Mouse (Mus musculus): ENCODE results near the gene Ank2.
"Not testable (repeated sequence)": the region's sequence is repeated elsewhere in the genome, so short reads cannot be mapped to it uniquely, and the experiment has no call there.

The Ank2 gene

GRCm38 (mm10) chr3:127416950-127417349 lies 82.2 kb downstream of the Ank2 start:
- no peak for DNase-seq (ENCODE audit: low read depth, low spot score)

- DNase-seq (ENCODE audit: low read depth, low spot score) = no peak
Observed at GRCm38 (mm10) chr3:127414438-127414837, 84.7 kb downstream of the Ank2 start.

DNA sequence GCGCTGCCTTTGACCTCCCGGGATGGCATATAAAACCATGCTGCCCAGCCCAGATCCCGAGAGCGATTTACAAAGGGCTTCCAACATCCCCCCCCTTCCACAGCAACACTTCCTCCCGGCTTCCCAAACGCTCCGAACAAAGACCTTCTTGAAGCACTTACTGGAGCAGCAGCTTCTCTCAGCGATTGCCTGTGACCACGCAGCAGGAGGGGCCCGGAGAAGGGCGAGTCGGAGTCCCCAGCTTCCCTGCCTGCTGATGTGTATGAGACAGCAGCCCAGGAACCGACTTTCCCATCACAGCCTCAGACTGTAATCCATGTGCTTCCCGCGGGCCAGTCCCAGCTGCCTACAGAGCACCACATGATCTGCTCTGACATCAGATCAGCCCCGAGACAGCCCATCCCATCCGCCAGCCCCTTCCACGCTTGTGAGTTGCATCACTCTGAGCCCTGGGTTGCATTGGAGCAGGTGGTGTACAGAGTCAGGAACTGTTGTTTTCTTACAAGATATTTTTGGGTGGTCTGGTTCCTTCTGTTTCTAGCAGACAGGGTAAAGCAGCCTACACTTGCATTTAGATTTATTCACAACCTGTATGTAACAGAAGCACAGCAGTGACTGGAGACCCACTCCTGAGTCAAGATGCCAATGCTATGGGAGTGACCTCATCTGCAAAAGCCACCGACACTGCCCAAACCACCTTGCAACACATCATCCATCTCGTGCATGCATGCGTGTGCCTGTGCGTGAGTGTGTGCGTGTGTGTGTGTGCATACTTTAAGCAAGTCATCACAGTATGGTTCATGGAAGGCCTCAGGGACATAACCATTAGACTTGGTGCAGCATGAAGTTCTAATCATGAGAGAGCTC lies 90.2 kb downstream of the Ank2 start:
- no peak for DNase-seq (ENCODE audit: low read depth, low spot score)

- DNase-seq (ENCODE audit: low read depth, low spot score) = no peak
Observed at GRCm38 (mm10) chr3:127407868-127408574, 91.1 kb downstream of the Ank2 start.

- DNase-seq (ENCODE audit: low read depth, low spot score) = no peak
Observed at GRCm38 (mm10) chr3:127406883-127407282, 92.3 kb downstream of the Ank2 start.

DNA sequence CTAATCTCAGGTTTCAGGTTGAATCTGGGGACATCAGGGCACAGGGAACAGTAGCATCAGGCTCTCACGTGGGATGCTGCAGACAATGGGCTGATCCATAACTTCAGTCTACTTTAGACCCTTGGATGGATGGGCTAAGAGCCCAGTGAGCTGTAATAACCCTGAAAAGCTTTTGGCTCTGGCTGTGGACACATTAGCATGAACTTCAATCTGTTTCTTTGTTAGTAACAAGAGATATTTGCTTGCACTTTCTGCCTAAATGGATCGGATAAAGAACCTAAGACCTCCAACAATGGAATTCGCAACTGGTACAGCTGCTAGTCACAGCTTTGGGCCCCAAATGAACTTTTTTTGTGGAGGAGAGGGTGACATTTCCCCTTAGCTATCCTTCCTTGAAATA lies 94.8 kb downstream of the Ank2 start:
- no peak for DNase-seq (ENCODE audit: low read depth, low spot score)

DNA sequence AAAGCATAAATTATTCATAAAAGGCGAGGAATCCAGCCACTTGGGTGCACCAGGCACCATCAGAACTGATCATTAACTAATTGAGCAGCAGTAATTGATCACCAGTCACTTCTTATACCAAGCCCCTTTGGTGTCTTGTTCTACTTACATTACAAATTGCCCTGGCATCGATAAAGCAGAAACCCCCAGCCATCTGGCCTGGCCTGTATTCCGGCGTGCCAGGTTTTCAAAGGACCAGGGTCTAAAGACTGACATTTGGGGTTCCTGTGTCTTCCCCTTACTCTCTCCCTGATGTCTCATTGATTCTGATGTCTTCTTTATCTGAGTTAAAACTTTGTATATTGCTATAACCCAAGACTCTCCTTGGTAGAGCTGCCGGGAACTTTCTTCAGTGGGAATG lies 98.2 kb downstream of the Ank2 start:
- no peak for DNase-seq (ENCODE audit: low read depth, low spot score)

- DNase-seq (ENCODE audit: low read depth, low spot score) = not testable (repeated sequence)
Observed at GRCm38 (mm10) chr3:127400468-127400867, 98.7 kb downstream of the Ank2 start.

DNA sequence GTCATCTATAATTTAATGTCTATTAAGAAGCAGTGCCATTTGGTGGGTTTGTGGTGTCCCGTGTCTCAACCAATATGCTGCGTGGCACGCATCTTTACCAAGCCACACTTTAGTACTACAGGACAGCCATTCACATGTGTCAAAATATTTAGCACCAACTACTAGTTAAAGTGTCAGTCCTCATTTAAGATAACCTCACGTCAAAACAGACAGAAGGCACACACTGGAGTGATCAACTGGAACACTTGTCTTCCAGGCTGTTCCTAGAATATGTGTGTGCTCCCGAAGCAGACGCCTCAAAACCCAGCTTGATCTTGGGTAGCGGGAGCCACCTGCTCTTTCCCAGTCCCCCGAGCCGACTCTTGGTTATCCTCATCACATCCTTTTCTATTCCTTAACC lies 101.4 kb downstream of the Ank2 start:
- DNase-seq (ENCODE audit: low read depth, low spot score) = no peak

DNA sequence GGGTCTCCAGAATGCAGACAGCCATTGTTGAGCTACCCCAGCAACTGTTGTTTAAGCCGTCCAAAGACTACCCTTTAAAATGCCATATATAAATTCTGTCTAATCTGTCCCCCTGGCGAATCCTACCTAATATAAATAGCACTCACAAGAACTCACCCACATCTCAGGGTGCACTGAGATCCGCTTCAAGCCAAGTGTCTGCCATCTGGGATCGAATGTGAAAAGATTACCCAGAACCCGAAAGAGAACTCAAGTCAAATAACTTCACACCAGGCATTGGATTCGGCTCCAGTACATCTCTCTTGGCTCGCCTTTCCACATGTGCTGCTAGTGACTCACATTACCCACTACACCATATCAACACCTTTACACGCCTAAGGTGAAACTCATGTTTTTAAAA lies 103.9 kb downstream of the Ank2 start:
- no peak for DNase-seq (ENCODE audit: low read depth, low spot score)

DNA sequence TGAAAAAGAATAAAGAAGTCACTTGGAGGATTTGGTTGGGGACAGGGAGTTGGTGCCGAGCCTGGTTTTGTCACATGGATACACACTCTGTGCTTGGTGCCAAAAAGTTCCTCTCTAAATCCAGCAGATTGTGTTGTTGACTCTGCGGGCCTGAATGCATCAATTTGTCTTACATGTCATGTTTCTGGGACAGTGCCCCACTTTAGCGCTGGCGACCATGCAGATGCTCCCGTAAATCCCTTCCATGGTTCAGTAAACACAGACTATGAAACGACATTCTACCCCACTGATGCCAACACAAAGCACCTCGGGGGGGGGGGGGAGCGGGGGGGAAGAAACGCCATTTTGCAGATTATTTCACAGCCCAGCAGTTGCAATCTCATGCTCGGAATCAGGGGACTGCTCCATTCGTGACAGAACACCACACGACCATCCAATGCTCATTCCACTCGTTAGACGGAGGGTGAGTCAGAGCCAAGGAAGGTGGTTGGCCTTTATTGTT lies 112.1 kb downstream of the Ank2 start:
- no peak for DNase-seq (ENCODE audit: low read depth, low spot score)

DNA sequence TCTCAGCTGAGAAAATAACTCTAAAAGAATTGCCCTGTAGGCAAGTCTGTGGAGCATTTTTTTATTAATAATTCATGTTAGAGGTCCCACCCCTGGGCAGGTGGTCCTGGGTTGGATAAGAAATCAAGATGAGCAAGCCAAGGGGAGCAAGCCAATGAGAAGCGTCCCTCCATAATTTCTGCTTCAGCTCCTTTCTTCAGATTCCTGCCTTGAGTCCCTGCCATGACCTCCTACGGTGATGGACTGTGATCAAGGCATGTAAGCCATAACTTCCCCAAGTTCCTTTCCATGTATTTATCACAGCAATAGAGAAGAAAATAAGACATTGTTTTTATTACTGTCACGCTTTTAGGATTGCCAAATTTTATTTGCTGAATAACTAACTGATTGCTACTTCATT lies 115.9 kb downstream of the Ank2 start:
- no peak for DNase-seq (ENCODE audit: low read depth, low spot score)

DNA sequence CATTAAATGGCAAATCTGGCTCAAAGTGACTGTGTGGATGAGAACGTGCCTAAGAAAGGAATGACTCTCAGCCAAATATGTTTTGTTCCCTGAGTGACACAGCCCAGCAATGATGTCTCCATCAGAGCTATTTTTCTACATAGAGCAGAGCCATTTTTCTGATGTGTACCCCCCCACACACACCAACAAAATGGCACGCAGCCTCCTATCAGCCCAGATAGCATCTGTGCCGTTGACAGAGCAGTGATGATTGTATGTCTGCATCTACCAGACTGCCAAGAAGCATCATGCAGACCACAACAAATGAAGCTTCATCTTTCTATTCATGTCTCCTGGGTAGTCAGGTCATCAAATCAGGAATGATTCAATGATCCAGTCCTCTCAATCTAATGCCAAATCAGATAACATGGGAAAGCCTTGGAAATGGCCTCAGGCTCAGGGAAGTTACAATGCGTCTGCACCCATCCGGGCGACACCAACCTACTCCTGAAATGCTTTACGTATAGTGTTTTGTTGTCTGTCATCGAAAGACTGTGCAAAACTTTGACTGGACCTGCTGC lies 122.2 kb downstream of the Ank2 start:
- no peak for DNase-seq (ENCODE audit: low read depth, low spot score)

GRCm38 (mm10) chr3:127375956-127376660 lies 123.0 kb downstream of the Ank2 start:
- DNase-seq (ENCODE audit: low read depth, low spot score) = no peak

- DNase-seq (ENCODE audit: low read depth, low spot score) = no peak
Observed at GRCm38 (mm10) chr3:127374190-127374710, 124.9 kb downstream of the Ank2 start.

DNA sequence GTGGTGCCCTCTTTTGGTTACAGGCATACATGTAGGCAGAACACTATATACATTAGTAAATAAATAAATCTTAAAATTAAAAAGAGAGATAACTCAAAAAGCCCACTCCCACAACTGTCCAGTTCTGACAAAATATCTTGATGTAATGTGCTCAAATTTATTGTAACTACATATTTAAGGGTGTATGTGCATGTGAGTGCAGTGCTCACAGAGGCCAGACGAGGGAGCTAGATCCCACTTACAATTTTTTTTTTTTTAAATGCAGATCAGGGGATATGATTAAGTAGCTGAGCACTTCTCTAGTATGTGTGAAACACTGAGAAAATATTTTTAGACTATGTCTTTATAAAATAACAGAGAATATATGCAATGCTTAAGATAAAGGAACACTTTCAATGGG lies 127.4 kb downstream of the Ank2 start:
- no peak for DNase-seq (ENCODE audit: low read depth, low spot score)

- DNase-seq (ENCODE audit: low read depth, low spot score) = no peak
Observed at GRCm38 (mm10) chr3:127369529-127369928, 129.6 kb downstream of the Ank2 start.

GRCm38 (mm10) chr3:127367450-127367849 lies 131.7 kb downstream of the Ank2 start:
- DNase-seq (ENCODE audit: low read depth, low spot score) = no peak

GRCm38 (mm10) chr3:127363512-127363911 lies 135.6 kb downstream of the Ank2 start:
- DNase-seq (ENCODE audit: low read depth, low spot score) = no peak

GRCm38 (mm10) chr3:127362611-127363393 lies 136.3 kb downstream of the Ank2 start:
- no peak for DNase-seq (ENCODE audit: low read depth, low spot score)

GRCm38 (mm10) chr3:127361846-127362245 lies 137.3 kb downstream of the Ank2 start:
- DNase-seq (ENCODE audit: low read depth, low spot score) = no peak
